Mouse (Mus musculus) layer of hippocampus, postnatal 10 days (tissue): ENCODE results near the gene Urb1. TPM values are rescaled to one million over a fixed set of nuclear protein-coding genes. Genes with fewer than 3 reads are reported as not detected.
A peak's percentile ranks its signal among the peaks of the same experiment; 100 is the strongest.
"Not testable (repeated sequence)": the region's sequence is repeated elsewhere in the genome, so short reads cannot be mapped to it uniquely, and the experiment has no call there.

Experiments used
- DNase-seq, 2 experiments: peaks; one replicate each; pipeline ENCODE4 v3.0.0; 2021; ENCODE audit warnings: low spot score in 2 of 2
- total RNA-seq, 2 experiments: library from RNA; stranded (reverse); gene quantifications; 2 replicates each; pipeline ENCODE4 v1.2.3; 2021

Gene Urb1
- total RNA-seq, 2 experiments from 2014 or later, result 17.2 to 18.7 TPM

DNA sequence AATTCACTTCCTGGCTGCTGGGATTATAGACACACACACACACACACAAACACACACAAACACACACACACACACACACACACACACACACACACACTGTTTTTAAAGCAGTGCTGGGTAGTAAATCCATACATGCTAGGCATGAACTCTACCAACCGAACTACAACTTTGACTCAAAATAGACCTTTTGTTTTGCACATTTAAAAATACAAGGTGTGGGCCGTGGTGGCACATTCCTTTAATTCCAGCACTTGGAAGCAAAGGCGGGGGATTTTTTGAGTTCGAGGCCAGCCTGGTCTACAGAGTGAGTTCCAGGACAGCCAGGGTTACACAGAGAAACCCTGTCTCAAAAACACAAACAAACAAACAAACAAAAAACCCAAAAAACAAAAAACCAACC is 13.8 kb upstream of the Urb1 start:
- not testable (repeated sequence) for DNase-seq

GRCm38 (mm10) chr16:90822981-90823380 is 12.8 kb upstream of the Urb1 start:
- no peak for DNase-seq

GRCm38 (mm10) chr16:90822284-90822935 is 12.2 kb upstream of the Urb1 start:
- no peak for DNase-seq

GRCm38 (mm10) chr16:90821046-90821697 is 11.0 kb upstream of the Urb1 start:
- DNase-seq, result no peak

DNA sequence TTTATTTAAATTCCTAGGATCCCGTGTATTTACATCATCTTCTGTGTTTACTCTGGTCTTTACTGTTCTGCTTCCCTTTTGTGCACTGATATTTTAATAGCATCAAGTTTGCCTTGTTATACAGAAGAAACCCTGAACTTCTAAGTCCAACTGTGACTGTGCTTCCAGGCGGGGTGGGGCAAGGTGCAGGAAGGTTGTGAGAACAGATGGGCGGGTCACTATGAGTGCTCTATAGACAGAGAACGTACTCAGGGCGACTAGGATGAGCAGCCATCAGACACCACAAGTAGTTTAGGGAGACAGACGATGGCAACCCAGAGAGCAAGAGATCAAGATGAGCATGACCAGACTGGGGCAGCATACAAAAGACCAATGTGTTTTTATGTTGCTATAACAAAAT is 10.1 kb upstream of the Urb1 start:
- no peak for DNase-seq

GRCm38 (mm10) chr16:90812086-90812485 is 1.9 kb upstream of the Urb1 start:
- DNase-seq, result no peak

DNA sequence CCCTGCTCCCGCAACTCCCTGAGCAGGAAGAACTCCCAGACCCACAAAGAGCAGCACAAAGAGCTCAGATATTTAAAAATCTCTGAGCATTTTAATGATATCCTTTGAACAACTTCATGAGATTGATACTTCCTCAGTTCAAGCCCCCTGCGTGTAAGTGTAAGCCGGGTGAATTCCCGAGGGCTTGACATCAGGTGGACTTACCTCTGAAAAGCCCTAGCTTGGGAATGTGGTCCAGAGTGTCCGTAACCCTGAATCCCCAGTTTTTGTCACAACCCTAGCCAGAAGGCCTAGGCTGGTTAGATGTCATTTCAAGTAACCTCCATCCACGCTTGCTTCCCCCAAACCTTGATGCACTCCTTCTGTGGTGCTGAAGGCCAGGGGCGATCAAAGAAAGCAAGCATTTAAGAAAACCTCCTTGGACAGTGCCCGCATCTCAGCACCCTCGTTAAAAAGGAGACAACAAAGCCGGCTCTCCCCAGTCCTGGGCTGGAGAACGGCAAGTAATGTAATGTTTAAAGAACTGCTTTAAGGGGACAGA is 573 bp upstream of the Urb1 start:
- DNase-seq, result no peak

GRCm38 (mm10) chr16:90804466-90804865 is 5.7 kb downstream of the Urb1 start:
- no peak for DNase-seq

DNA sequence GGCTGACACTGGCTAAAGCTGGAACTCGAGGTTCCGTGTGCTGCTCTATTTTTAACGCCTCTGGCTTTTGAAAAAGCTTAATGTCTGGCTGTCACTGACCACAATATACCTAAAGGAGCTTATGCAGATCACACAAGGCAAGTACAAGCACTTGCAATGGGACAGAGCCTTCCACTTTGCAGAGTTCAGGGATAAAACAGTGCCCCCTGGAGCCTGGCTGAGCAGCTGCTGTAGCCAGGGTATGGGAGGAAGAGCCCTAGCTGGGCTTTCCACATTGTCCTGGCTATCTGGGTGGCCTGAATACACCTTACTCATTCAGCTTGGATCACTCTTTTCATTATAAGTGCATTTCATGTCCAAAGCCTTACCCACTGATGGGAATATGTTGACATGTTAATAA is 8.3 kb downstream of the Urb1 start:
- DNase-seq, result peak in 1 of 2 experiments; percentile 23

DNA sequence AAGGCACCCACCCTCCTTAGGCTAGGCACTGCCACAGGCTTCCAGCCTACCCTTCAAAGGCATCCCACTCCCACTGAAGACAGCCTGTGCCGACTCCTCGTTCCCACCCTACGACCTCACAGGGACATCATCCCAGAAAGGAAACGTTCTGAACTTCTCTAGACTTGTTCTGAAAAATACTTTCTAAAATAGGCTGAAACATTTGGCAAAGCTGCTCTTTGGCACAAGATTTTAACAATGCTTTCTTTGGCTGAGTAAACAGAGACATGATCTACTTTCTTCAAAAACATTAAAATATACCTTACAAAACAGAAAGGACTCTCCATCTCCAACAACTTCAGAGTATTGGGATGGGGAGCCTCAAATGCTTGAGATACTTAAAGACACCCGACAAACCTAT is 9.0 kb downstream of the Urb1 start:
- no peak for DNase-seq

- DNase-seq, result no peak
Measured at GRCm38 (mm10) chr16:90799840-90800239, 10.4 kb downstream of the Urb1 start.

- DNase-seq, result no peak
Measured at GRCm38 (mm10) chr16:90798848-90799247, 11.4 kb downstream of the Urb1 start.

- DNase-seq, result no peak
Measured at GRCm38 (mm10) chr16:90798446-90798845, 11.8 kb downstream of the Urb1 start.

- DNase-seq, result no peak
Measured at GRCm38 (mm10) chr16:90794708-90795107, 15.5 kb downstream of the Urb1 start.

- peak; percentile 14 to 35 for DNase-seq
Measured at GRCm38 (mm10) chr16:90792500-90792899, 17.7 kb downstream of the Urb1 start.

- DNase-seq, result no peak
Measured at GRCm38 (mm10) chr16:90792066-90792465, 18.1 kb downstream of the Urb1 start.

GRCm38 (mm10) chr16:90790946-90791345 is 19.3 kb downstream of the Urb1 start:
- DNase-seq, result no peak

- no peak for DNase-seq
Measured at GRCm38 (mm10) chr16:90788580-90788979, 21.6 kb downstream of the Urb1 start.

DNA sequence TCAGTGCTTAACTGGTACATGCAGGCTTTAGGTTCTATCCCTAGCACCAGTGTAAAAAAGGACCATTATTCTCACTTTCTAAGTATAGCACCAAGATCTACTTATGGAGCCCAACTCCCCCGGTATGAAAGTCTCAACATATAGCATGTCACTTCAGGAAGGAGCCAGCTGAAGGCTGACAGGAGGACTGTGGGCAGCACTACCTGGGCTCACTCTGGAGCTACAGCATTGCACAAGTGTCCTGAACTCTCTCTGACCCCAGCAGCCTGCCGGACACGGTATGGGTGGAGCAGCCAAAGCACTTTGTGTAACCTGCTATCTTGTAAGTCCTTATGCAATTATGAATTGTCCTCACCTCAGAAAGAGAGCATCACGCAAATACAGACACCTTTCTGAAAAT is 25.0 kb downstream of the Urb1 start:
- no peak for DNase-seq

GRCm38 (mm10) chr16:90783302-90783701 is 26.9 kb downstream of the Urb1 start:
- no peak for DNase-seq

DNA sequence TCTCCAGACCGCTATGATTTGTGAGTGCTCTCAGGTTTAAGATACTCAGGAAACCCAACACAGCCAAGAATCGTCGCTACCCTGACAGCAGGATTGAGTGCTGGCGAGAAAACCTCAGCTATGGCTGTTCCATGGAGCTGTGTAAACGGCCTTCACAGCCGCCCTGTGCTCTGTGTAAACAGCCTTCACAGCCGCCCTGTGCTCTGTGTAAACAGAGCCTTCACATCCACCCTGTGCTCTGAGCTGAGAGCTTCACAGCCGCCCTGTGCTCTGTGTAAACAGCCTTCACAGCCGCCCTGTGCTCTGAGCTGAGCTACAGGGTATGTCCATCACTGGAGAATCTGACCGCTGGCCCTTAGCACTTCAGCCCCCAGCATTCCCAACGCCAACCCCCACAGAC is 30.4 kb downstream of the Urb1 start:
- no peak for DNase-seq

DNA sequence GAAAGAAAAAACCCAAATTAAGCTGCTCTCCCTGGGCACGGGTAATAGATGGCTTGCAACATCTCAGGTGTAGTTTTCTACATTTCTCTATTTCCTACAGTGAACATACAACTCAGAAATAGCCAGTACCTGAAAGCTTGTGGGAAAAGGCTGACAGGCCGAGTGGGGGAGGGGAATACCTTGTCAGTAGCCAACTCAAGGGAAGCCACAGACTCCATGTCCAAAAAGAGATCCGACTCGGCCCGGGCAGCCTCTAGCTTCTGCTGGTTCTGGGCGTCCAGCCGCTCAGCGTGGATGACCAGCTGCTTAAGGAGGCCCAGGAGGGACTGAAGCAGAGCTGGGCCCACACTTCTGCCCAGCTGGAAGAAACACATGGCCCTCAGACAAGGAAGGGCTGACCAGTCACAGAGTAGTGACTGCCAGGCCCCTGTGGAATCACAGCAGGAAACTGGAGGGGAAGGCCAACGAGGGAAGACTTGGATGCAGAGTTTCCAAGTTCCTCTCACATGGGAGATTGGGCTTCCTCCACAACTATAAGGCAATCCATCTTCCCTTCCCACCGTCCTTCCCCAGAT is 34.2 kb downstream of the Urb1 start:
- DNase-seq, result no peak
